Mouse (Mus musculus): ENCODE data around the gene Ptpa. TPM values are rescaled to one million over a fixed set of nuclear protein-coding genes. Genes with fewer than 3 reads are reported as not detected.

The Ptpa gene
- total RNA-seq, 2 experiments from 2014 or later, result 122 to 132 TPM

GRCm38 (mm10) chr2:30456104-30456980 lies 40.5 kb downstream of the Ptpa start:
- no peak for DNase-seq (ENCODE audit: low spot score in 2 of 2)

- DNase-seq (ENCODE audit: low spot score in 2 of 2), result no peak
Observed at GRCm38 (mm10) chr2:30458349-30458748, 42.5 kb downstream of the Ptpa start.

GRCm38 (mm10) chr2:30459241-30459640 lies 43.4 kb downstream of the Ptpa start:
- no peak for DNase-seq (ENCODE audit: low spot score in 2 of 2)

DNA sequence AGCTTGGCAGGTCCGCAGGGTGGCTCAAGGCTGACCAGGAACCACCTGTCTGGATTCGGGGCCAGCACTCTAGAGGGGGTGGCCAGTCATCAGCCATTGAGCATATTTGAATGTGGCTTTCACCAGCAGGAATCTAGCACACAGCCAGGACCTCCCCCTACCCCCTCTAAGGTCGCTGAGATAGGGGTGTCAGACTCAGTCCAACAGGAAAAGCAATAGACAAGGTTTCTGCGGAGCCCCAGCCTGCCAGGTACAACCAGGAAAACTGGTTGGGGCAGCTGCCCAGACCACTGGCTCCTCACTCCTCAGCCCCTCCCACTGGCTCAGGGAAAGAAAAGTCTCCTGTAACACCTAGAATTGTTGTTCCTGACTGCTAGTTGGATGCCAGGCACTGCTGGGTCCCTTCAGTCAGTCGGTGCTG lies 47.5 kb downstream of the Ptpa start:
- no peak for DNase-seq (ENCODE audit: low spot score in 2 of 2)

- peak in 1 of 2 experiments; percentile 32 for DNase-seq (ENCODE audit: low spot score in 2 of 2)
Observed at GRCm38 (mm10) chr2:30463904-30464330, 48.1 kb downstream of the Ptpa start.

DNA sequence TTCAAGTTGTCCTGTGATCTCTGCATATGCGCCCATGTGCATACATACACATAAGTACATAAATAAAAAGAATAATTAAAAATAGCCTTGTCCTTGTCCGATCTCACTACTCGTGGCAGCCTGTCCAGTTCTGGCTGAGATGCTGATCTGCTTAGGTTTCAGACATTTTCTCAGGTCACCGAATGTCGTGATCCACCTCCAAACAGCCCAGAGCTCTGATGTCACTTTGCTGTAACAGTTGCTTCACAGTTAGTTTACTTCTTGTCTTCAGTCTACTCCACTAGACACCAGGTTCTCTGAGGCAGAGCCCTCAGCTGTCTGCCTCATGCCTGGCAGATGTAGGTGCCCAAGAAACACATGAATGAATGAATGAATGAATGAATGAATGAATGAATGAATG lies 48.6 kb downstream of the Ptpa start:
- DNase-seq (ENCODE audit: low spot score in 2 of 2), result no peak

DNA sequence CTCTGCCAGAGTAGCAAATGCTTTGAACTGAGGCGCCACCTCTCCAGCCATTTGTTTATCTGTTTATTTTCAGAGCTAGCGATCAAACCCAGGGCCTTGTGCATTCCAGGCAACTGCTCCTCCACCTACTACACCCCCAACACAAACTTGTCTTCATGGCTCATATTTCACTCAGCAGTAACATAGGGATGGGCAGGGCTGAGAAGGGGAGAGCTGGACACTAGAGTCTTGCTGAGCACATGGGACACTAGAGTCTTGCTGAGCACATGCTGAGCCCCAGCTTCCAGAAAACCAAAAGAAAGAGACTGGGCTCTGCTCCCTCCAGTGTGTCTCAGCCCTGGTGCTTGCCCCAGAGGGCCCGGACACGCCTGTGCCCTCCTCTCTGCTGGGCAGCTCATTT lies 50.9 kb downstream of the Ptpa start:
- DNase-seq (ENCODE audit: low spot score in 2 of 2), result no peak

- DNase-seq (ENCODE audit: low spot score in 2 of 2), result no peak
Observed at GRCm38 (mm10) chr2:30469009-30469408, 53.2 kb downstream of the Ptpa start.

DNA sequence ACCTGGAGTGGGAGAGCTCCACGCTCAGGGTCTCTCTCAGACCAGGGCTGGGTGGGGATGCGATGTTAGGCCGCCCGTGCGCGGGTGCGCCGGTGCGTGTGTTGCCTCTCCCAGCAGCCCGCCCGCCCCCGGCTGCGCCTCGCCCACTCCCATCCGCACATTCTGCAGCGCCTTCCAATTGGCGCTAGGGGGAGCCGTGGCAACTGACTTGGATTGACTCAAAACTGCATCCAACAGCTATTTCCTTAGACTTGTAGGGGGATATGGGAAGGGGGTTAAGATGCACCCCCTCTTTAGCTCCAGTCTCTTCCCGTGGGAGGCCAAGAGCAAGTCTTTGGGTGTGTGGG lies 53.9 kb downstream of the Ptpa start:
- peak; percentile 56 to 77 for DNase-seq (ENCODE audit: low spot score in 2 of 2)

GRCm38 (mm10) chr2:30470143-30470946 lies 54.5 kb downstream of the Ptpa start:
- peak; percentile 58 to 77 for DNase-seq (ENCODE audit: low spot score in 2 of 2)

DNA sequence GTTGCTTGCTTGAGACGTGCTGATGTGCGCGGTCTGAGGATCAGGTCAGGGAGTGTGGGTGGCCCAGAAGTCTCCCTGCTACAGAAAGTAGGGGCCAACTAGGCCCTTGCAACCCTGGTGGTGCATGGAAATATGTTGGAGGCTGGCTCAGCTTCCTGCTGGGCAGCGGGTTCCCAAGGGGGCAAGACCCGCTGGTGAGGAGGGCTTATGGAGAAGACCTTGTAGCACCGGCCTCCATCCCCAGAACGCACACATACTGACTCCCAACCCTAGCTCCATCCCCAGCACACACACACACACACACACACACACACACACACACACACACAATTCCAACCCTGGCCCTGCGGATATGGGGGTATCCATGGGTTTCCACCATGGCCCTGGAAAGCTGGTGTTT lies 55.2 kb downstream of the Ptpa start:
- no peak for DNase-seq (ENCODE audit: low spot score in 2 of 2)

- peak; percentile 55 to 81 for DNase-seq (ENCODE audit: low spot score in 2 of 2)
Observed at GRCm38 (mm10) chr2:30471795-30472720, 56.2 kb downstream of the Ptpa start.

GRCm38 (mm10) chr2:30472731-30473351 lies 57.0 kb downstream of the Ptpa start:
- peak; percentile 50 to 65 for DNase-seq (ENCODE audit: low spot score in 2 of 2)

DNA sequence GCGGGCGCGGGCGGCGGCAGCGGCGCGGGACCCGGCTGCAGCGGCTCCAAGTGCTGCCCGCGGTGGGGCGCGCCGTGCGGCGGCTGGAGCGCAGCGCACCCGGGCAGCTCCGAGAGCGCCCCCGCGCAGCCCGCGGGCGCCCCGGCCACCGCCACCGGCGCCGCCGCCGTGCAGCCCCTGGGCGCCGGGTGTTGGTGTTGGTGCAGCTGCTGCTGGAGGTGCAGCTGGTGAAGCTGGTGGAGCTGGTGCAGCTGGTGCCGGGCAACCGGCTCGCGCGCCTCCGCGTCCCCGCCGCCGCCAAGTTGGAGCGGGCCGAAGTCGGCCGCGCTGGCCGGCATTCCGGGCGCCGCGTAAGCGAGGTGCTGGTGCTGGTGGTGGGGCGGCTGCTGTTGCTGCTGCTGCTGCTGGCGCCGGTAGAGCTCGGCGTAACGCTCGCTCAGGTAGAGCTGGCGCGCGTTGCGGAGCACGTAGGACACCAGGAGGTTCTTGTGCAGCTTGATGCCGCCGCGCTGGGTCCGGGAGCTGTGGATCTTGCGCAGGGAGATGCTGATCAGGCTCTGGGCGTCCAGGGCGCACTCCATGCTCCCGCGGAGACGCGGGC lies 57.7 kb downstream of the Ptpa start:
- peak in 1 of 2 experiments; percentile 55 for DNase-seq (ENCODE audit: low spot score in 2 of 2)

DNA sequence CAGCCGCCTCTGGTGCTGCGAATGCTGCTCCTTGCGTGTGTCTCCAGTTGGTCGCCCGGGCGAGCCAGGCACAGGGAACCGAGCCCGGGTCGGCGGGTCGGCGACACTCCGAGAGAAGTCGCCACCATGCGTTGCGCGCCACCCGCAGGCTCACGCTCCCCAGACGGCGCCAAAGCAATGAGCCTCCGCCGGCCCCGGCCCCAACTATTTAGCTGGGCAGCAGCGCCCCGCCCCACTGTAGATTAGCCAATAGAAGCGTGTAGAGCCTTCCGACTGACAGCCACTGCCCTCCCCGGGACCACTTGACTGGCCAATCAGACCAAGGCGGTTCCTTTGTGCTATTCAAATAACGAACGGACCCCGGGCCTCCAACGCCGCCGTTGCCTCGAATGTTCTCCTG lies 58.2 kb downstream of the Ptpa start, which contains the start of gene Ier5l:
Ier5l (minus strand) TSS at position 181 of the 400 bp plus-strand sequence.
- peak; percentile 95 to 96 for DNase-seq (ENCODE audit: low spot score in 2 of 2)

DNA sequence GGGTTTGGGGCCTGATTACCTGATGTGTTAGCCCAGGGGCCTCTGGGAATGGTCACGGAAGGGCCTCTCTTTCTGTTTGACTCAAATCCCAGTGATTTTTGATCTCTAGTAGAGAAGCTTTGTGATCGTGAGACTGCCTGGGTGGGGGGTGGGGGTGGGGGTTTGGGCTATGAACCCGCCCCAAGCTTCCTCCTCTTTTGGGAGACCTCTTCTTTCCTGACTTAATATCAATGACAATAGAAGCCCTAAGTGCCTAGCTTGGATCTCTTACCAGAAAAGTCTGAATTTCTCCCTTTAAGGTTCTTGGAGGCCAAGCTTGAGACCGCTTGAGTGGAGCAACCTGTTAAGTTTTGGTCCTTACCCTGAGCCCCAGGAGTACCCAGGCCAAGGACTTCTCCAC lies 58.9 kb downstream of the Ptpa start:
- DNase-seq (ENCODE audit: low spot score in 2 of 2), result no peak

GRCm38 (mm10) chr2:30475457-30475856 lies 59.6 kb downstream of the Ptpa start:
- no peak for DNase-seq (ENCODE audit: low spot score in 2 of 2)

DNA sequence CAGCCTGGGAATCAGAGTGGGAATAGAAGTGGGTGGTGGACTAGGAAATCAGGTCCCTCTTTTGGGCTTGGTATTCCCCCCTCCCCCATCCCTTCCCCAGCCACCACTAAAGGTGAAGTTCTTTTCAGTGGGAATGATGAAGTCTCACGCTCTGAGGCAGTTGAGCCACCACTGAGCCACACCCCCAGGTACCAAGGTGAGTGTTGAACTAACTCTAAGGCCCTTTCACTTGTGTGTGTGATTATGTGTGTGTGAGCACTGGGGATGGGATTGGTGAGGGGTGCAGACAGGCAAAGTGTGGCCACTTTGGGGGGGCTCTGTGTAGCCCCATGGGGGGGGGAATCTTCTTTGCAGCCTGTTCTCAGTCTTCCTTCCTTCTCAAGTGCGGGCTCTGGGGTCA lies 60.4 kb downstream of the Ptpa start:
- DNase-seq (ENCODE audit: low spot score in 2 of 2), result no peak

DNA sequence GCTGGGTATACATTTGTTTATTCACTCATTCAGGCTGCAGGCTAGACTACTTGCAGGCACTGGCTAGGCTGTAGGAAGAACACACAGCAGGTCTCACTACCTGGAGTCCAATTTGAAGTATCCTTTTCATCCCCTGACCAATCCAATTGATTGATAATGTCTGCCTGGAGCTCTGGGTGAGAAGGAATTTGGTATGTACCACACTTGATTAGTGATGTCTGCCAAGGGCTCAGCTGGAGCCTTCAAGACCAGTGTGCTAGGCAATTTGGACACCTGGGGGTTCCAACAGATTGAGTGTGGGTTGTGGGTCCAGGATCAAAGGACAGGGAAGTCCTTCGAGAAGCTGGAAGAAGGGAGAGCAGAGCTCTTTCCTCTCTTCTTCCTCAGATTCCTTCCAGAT lies 62.7 kb downstream of the Ptpa start:
- no peak for DNase-seq (ENCODE audit: low spot score in 2 of 2)

GRCm38 (mm10) chr2:30487597-30487996 lies 71.8 kb downstream of the Ptpa start:
- DNase-seq (ENCODE audit: low spot score in 2 of 2), result peak in 1 of 2 experiments; percentile 50

All from gastrocnemius, postnatal 4 days (tissue).